Mouse (Mus musculus) adrenal gland, adult 2 months (tissue): ENCODE measurements around the gene Vrk2. TPM values are rescaled to one million over a fixed set of nuclear protein-coding genes. Genes with fewer than 3 reads are reported as not detected.

Experiments used
- DNase-seq: peaks from one replicate; pipeline ENCODE4 v3.0.0; 2021
- long read RNA-seq: library from polyadenylated mRNA; stranded (forward); transcript quantifications from one replicate; pipeline ENCODE4 v2.0.0, GENCODE M21; 2021
- polyA plus RNA-seq: library from polyadenylated mRNA; depleted of rRNA; stranded (reverse); fragments of >200 nt; gene quantifications from 2 replicates; pipeline ENCODE4 v1.2.3, GENCODE M21; 2012; rRNA removed
- total RNA-seq, 2 experiments: library from RNA; stranded (reverse); gene quantifications; 2 replicates each; pipeline ENCODE4 v1.2.3; 2021

The Vrk2 gene
- 10 to 100 TPM; 10.5 to 10.9 TPM for total RNA-seq
- 2.7 and 3.1 TPM in 2 replicates for polyA plus RNA-seq
- long read RNA-seq, transcript Vrk2-201 (13 exons, 1,889 nt) = major isoform, 6 of 9 reads
- long read RNA-seq, partial matches to known transcripts = 1 of 9 reads
- long read RNA-seq, other reads (novel, unspliced or antisense) = 2 of 9 reads

DNA sequence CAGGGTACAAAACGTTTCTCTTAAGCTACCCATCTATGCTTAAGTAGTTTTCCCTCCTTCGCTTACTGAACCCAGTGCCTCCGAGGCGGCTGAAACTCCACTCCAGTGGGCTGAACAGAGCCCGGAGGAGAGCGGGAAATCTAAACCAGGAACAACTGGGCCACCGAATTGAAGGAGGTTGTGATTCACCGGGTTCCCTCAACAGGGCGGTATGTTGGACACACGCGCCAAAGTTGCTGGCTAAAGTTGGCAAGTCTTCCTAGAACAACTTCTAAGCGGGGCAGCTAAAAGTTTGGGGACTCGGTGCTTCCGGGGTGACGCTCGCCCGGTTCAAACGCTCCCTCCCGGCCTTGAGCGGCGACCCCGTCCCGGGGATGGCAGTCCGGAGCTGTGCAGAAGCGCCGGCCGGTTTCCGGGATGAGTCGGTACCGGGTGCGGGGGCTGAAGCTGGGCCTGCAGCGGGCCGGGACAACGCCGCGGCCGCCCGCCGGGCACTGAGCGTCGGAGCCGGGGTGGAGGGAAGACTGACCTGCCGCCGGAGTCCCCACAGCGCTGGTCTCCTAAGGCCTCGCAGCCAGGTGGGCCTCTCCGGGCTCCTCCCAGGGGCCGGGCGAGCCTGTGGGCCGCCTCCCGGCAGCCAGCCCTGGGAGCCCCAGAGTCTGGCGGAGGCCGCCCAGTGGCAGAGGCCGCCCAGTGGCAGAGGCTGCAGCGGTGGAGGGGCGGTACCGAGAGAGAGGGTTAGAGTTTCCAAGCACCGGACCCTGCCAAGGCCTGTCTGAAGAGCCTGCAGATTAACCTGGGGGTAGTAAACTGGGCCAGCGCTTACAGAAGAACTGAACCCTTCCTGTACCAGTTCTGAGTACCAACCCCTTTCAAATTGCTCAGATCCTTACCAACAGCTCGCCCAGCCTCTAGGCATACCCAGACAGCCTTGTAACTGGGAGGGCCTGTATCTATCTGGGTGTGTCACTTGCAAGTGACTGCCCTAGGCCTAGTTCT, at the start of gene Vrk2, which contains the start of gene Gm6899:
TSS of gene Vrk2 (minus strand) at position 939 of the 999 bp plus-strand sequence.
TSS of gene Gm6899 (plus strand) at position 181 of the 999 bp plus-strand sequence.
- peak; percentile 94 for DNase-seq

DNA sequence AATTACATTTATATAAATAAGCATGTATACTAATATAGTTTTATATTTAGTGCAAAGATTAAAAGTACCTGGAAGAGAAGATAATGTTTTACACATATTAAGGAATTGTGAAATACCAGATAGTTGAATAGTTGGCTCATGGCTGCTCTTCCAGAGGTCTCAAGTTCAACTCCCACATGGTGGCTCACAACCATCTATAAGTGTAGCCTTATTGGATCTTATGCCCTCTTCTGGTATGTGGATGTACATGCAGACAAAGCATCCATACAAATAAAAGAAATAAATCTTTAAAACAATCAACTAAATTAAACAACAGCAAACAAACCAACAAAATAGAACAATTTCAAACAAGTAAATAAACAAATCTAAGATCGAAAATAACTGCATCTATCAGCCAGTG, 48.3 kb upstream of the Vrk2 start:
- DNase-seq = no peak

GRCm38 (mm10) chr11:26640314-26640785, 46.6 kb upstream of the Vrk2 start:
- no peak for DNase-seq

- no peak for DNase-seq
These were observed 42.4 kb upstream of the Vrk2 start for GRCm38 (mm10) chr11:26636239-26636638.

- no peak for DNase-seq
These were observed 28.9 kb upstream of the Vrk2 start for GRCm38 (mm10) chr11:26622727-26623126.

DNA sequence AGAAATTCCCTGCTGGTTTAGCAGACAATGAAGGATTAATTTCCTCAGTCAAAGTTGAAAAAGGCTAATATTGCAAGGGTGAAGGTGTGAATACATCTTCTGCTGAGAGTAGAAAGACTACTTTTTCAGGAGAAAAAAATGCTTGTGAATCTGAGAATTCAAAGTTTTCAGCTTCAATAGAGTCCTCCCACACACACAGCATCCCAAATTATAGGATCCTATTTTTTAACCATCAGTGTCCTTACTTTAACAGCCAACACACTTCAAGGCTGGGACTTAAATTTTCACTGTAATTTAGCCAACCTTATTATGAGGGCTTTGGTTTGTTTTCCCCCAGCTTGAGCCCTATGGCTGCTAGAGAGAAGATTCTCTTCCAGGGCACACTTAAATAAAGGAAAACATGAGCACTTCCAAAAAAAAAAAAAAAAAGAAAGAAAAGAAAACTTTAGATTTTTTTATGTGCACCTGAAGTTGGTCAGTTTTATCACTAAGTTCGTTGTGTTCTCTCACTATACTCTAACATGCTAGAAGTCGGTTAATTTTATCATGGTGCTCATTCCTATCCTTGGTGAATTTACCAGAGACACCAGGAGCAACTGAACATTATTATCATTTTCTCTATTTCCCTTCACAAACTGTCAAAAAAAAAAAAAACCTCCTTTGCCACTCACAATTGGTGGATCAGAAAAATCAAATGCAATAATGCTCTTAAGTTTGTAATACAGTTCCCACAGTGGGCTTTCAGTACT, 24.9 kb upstream of the Vrk2 start:
- DNase-seq = no peak

GRCm38 (mm10) chr11:26608795-26609194, 15.0 kb upstream of the Vrk2 start:
- DNase-seq = no peak

DNA sequence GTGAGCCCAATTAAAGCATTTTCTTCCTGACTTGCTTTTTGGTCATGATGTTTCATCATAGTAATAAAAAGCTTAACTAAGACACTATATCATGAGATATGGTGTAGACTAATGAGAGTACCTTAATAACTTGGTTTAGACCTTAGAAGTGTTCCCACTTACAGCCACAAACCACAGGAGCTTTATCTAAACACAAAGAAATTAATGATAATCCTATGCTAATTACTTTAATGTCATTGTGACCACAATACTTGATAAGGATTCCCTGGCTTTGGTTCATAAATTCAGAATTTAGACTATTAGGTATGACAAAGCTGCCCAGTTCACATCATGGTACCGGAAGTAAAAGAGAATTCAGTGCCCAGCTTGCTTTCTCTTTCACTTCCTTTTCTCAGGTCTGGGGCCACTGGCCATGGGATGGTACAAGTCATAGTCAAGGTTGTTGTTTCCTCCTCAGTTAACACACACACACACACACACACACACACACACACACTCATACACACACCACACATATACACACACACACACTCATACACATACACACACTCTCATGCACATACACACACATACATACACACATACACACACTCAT, 10.4 kb upstream of the Vrk2 start:
- DNase-seq = no peak

DNA sequence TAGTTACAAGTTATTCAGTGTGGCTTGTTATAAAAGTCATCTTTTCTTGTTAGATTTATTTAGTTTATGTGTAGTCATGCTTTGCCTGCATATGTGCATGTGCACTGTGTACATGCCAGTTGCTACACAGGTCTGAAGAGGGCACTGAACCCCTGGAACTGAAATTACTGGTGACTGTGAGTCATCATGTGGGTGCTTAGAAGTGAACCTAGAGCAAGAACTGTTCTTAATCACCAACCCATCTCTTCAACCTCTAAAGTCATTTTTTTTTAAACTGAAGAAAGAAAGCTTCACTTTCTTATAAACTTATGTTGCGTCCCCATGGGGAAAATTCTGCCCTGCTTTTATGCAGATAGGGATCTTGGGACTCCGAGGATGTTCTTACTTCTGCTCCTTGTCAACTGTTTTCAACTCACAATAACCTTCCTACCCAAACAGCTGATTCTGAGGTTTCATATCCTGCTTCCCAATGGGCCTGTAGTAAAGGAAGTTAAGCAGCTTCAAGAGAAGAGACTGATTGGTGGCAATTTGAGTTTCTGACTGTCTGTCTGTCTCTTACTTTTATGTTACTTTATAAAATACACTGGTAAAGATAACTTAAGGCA, 7.9 kb upstream of the Vrk2 start:
- DNase-seq = no peak

- no peak for DNase-seq
These were observed 6.9 kb upstream of the Vrk2 start for GRCm38 (mm10) chr11:26600692-26601091.

DNA sequence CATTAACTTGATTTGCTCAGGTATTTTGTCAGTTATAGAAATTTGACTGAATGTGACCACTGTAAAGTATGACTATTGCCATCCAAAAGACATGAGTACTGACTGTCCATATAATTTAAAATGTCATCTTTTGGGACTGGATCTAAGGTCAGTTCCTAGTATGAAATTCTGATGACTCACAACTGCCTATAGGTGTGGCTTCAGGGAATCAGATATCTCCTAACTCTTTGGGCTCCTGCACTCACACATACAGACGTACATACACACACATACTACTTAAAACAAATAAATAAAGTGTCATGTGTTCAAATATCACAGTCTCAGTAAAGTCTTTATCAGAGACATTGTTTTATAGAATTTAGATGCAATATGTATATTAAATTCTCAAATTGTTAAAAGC, 5.1 kb upstream of the Vrk2 start:
- DNase-seq = no peak

DNA sequence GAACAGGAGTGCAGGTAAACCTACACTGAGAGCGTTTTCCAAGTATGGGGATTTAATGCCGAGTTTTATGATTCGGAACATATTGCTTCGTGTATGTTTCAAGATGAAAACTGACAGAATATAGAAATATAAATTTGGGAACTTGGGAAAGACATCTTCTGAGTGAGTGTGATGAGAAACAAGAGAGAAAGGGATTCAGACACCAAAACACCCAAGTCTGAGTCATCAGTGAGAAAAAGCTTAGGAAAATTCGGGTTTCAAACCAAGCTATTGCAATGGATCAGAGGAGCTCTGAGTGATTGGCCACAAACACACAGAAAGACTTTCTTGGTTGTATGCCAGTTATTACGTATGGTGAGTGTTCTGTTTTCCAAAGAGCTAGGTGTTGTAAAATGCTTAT, 4.0 kb upstream of the Vrk2 start:
- no peak for DNase-seq

DNA sequence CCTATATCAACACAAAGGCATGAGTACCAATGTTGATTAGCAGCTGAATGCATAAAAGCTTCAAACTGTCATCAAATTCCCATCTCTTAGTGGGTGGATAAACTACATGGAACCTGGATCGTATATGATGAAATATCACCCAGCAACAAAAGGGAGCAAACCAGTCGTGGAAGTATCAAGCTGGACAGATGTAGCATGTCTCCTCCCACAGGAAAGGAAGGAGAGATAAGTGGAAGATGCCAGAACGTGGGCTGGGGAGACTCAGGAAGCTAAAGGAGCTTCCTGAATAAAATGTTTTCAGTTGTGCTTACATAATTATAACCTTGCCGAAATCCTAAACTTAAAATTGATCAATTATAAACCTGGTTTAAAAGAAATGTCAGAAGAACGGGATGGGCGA, 3.3 kb upstream of the Vrk2 start:
- DNase-seq = no peak

GRCm38 (mm10) chr11:26596186-26596585, 2.4 kb upstream of the Vrk2 start:
- DNase-seq = no peak

GRCm38 (mm10) chr11:26594487-26594886, 688 bp upstream of the Vrk2 start:
- no peak for DNase-seq

DNA sequence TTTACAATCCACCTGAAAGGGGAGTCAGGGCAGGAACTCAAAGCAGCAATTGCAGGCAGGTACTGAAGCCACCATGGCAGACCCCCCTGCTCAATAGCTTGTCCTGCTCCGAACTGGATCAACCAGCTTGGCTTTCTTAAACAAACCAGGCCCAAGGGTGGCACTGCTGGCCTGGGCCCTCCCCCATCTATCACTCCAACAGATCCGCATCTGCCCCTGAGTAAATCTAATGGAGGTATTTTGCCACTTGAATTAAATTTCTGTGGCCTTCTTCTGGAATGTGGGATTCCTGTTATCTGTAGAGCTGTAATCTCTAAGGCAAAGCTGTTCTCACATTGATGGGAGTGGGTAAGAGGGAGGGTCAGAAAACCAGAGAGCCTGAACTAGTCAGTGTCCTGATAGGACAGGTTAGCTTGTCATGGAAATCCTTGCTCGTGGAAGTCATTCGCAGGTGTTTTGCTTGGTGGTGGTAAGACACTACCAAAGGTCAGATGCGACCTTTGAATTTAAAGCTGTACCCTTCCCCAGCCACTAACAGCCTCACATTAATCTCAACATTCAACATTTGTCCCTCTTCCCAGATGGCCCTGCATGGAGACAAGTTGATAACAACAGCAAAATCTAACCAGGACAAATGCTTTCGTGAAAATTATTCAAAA, 1.3 kb downstream of the Vrk2 start:
- DNase-seq = no peak

DNA sequence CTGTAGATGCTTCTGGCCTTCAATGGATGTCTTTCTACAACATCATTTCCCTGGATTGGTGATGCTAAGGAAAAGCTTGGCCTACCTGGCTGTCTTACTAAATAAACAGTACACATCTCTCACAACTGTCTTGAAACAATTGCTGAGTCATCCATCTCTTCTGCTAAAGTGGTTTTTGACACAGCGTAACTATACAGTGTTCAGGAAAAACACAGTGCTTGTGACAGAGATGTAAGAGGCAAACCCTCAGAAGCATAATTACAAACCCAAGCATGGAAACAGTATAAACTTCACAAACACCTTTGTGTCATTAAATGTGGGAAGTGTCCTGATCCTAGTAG, 6.6 kb downstream of the Vrk2 start:
- DNase-seq = no peak

GRCm38 (mm10) chr11:26586367-26587183, 7.2 kb downstream of the Vrk2 start:
- no peak for DNase-seq

- no peak for DNase-seq
These were observed 8.1 kb downstream of the Vrk2 start for GRCm38 (mm10) chr11:26585409-26586366.
